Mouse (Mus musculus): ENCODE results near the gene 2310061I04Rik. TPM values are rescaled to one million over a fixed set of nuclear protein-coding genes. Genes with fewer than 3 reads are reported as not detected.
A peak's percentile ranks its signal among the peaks of the same experiment; 100 is the strongest.
"Not testable (repeated sequence)": the region's sequence is repeated elsewhere in the genome, so short reads cannot be mapped to it uniquely, and the experiment has no call there.

The 2310061I04Rik gene
- total RNA-seq (2021) = 10 to 100 TPM; 78.6 to 79.3 TPM
- long read RNA-seq, experiment 1, transcript 2310061I04Rik-204 (6 exons, 1,293 nt) = major isoform, 47 of 71 reads
- long read RNA-seq, experiment 1, transcript 2310061I04Rik-203 (6 exons, 1,193 nt) = minor isoform, 13 of 71 reads
- long read RNA-seq, experiment 1, partial matches to known transcripts = 3 of 71 reads
- long read RNA-seq, experiment 1, other reads (novel, unspliced or antisense) = 5 of 71 reads
- long read RNA-seq, experiment 2, transcript 2310061I04Rik-203 (6 exons, 1,193 nt) = minor isoform, 12 of 58 reads
- long read RNA-seq, experiment 2, transcript 2310061I04Rik-204 (6 exons, 1,293 nt) = major isoform, 38 of 58 reads
- long read RNA-seq, experiment 2, partial matches to known transcripts = 0 of 58 reads
- long read RNA-seq, experiment 2, other reads (novel, unspliced or antisense) = 7 of 58 reads

- DNase-seq (ENCODE audit: low spot score) = peak; percentile 90
These were observed at the start of gene 2310061I04Rik for GRCm38 (mm10) chr17:35896781-35897643. Gene 2310061I04Rik, minus strand, starts transcription at chr17:35897431.

GRCm38 (mm10) chr17:35939941-35940340 lies 42.7 kb upstream of the 2310061I04Rik start:
- DNase-seq (ENCODE audit: low spot score) = no peak

- no peak for DNase-seq (ENCODE audit: low spot score)
These were observed 41.9 kb upstream of the 2310061I04Rik start for GRCm38 (mm10) chr17:35939108-35939507.

- no peak for DNase-seq (ENCODE audit: low spot score)
These were observed 40.6 kb upstream of the 2310061I04Rik start for GRCm38 (mm10) chr17:35937700-35938348.

- DNase-seq (ENCODE audit: low spot score) = not testable (repeated sequence)
These were observed 38.5 kb upstream of the 2310061I04Rik start for GRCm38 (mm10) chr17:35935763-35936162.

GRCm38 (mm10) chr17:35932608-35933007 lies 35.4 kb upstream of the 2310061I04Rik start:
- no peak for DNase-seq (ENCODE audit: low spot score)

GRCm38 (mm10) chr17:35930627-35931026 lies 33.4 kb upstream of the 2310061I04Rik start:
- no peak for DNase-seq (ENCODE audit: low spot score)

GRCm38 (mm10) chr17:35929534-35929933 lies 32.3 kb upstream of the 2310061I04Rik start:
- DNase-seq (ENCODE audit: low spot score) = no peak

- DNase-seq (ENCODE audit: low spot score) = no peak
These were observed 30.2 kb upstream of the 2310061I04Rik start for GRCm38 (mm10) chr17:35927471-35927870.

GRCm38 (mm10) chr17:35923281-35923680 lies 26.1 kb upstream of the 2310061I04Rik start:
- no peak for DNase-seq (ENCODE audit: low spot score)

GRCm38 (mm10) chr17:35922566-35922965 lies 25.3 kb upstream of the 2310061I04Rik start:
- no peak for DNase-seq (ENCODE audit: low spot score)

- DNase-seq (ENCODE audit: low spot score) = no peak
These were observed 24.5 kb upstream of the 2310061I04Rik start for GRCm38 (mm10) chr17:35921710-35922109.

- DNase-seq (ENCODE audit: low spot score) = peak; percentile 41
These were observed 23.8 kb upstream of the 2310061I04Rik start for GRCm38 (mm10) chr17:35920862-35921562.

- no peak for DNase-seq (ENCODE audit: low spot score)
These were observed 23.2 kb upstream of the 2310061I04Rik start for GRCm38 (mm10) chr17:35920384-35920783.

- DNase-seq (ENCODE audit: low spot score) = no peak
These were observed 22.7 kb upstream of the 2310061I04Rik start for GRCm38 (mm10) chr17:35919864-35920301.

- peak; percentile 98 for DNase-seq (ENCODE audit: low spot score)
These were observed 22.0 kb upstream of the 2310061I04Rik start for GRCm38 (mm10) chr17:35919060-35919715.

GRCm38 (mm10) chr17:35918276-35919059 lies 21.2 kb upstream of the 2310061I04Rik start:
- peak; percentile 52 for DNase-seq (ENCODE audit: low spot score)

GRCm38 (mm10) chr17:35917463-35918251 lies 20.4 kb upstream of the 2310061I04Rik start:
- DNase-seq (ENCODE audit: low spot score) = peak; percentile 50

- no peak for DNase-seq (ENCODE audit: low spot score)
These were observed 19.9 kb upstream of the 2310061I04Rik start for GRCm38 (mm10) chr17:35917143-35917462.

All from gastrocnemius, adult 18-20 months (tissue).